Mouse (Mus musculus): ENCODE measurements around the gene St6galnac5. TPM values are rescaled to one million over a fixed set of nuclear protein-coding genes. Genes with fewer than 3 reads are reported as not detected.

St6galnac5 gene
- polyA plus RNA-seq, 1 experiment from 2014 or later: 0.51 TPM

GRCm38 (mm10) chr3:152779819-152780218 is 202.2 kb downstream of the St6galnac5 start:
- H3K9me3 ChIP-seq (ENCODE audit: low read depth, low read length): no peaks in the 10 kb centered on the region
- no peaks in the 10 kb centered on the region for H3K27me3 ChIP-seq (ENCODE audit: insufficient read depth, low read length)
- no peaks in the 10 kb centered on the region; the same call in 1 of the 2 replicates for H3K4me1 ChIP-seq (ENCODE audit: insufficient read depth)
- no peak overlapping the region for H3K4me3 ChIP-seq (ENCODE audit: low read depth, low read length)
- 69% methylated on average over 4 of the region's 4 CpGs for WGBS
- ATAC-seq (ENCODE audit: insufficient read depth) (no peak), DNase-seq (no peak)
- H3K36me3 ChIP-seq (ENCODE audit: insufficient read depth): no peaks in the 10 kb centered on the region
- TF ChIP-seq CTCF (IDR thresholded peaks at IDR 0.05; ENCODE audit: low read depth): no peak
- no peak overlapping the region for H3K4me2 ChIP-seq
- H3K9ac ChIP-seq: no peak overlapping the region
- no peak overlapping the region for H3K27ac ChIP-seq (ENCODE audit: low read depth)

- DNase-seq: no peak
- no peak for TF ChIP-seq CTCF (IDR thresholded peaks at IDR 0.05; ENCODE audit: low read depth)
- Histone ChIP-seq H3K4me2 (no peak overlapping the region), H3K9me3 (ENCODE audit: low read depth, low read length) (no peaks in the 10 kb centered on the region), H3K27ac (ENCODE audit: low read depth) (no peak overlapping the region), H3K9ac (no peak overlapping the region), H3K36me3 (ENCODE audit: insufficient read depth) (no peaks in the 10 kb centered on the region), H3K4me1 (ENCODE audit: insufficient read depth) (no peaks in the 10 kb centered on the region; the same call in 1 of the 2 replicates), H3K27me3 (ENCODE audit: insufficient read depth, low read length) (no peaks in the 10 kb centered on the region), H3K4me3 (ENCODE audit: low read depth, low read length) (no peak overlapping the region)
- ATAC-seq (ENCODE audit: insufficient read depth): no peak
- WGBS: 60% methylated on average over 16 of the region's 16 CpGs
Measured at GRCm38 (mm10) chr3:152776872-152777540, 205.0 kb downstream of the St6galnac5 start.

GRCm38 (mm10) chr3:152776363-152776762 is 205.7 kb downstream of the St6galnac5 start:
- H3K9me3 ChIP-seq (ENCODE audit: low read depth, low read length): no peaks in the 10 kb centered on the region
- 64% methylated on average over 6 of the region's 6 CpGs for WGBS
- H3K4me3 ChIP-seq (ENCODE audit: low read depth, low read length): no peak overlapping the region
- no peaks in the 10 kb centered on the region for H3K27me3 ChIP-seq (ENCODE audit: insufficient read depth, low read length)
- H3K27ac ChIP-seq (ENCODE audit: low read depth): no peak overlapping the region
- no peaks in the 10 kb centered on the region; the same call in 1 of the 2 replicates for H3K4me1 ChIP-seq (ENCODE audit: insufficient read depth)
- no peaks in the 10 kb centered on the region for H3K36me3 ChIP-seq (ENCODE audit: insufficient read depth)
- no peak overlapping the region for H3K4me2 ChIP-seq
- DNase-seq: no peak
- no peak overlapping the region for H3K9ac ChIP-seq
- ATAC-seq (ENCODE audit: insufficient read depth): peak; percentile 35
- TF ChIP-seq CTCF (IDR thresholded peaks at IDR 0.05; ENCODE audit: low read depth): no peak

GRCm38 (mm10) chr3:152770056-152770455 is 212.0 kb downstream of the St6galnac5 start:
- H3K27me3 ChIP-seq (ENCODE audit: insufficient read depth, low read length): no peaks in the 10 kb centered on the region
- ATAC-seq (ENCODE audit: insufficient read depth) (no peak), DNase-seq (no peak)
- peaks cover 21% of the 10 kb centered on the region; the same call in 1 of the 2 replicates for H3K36me3 ChIP-seq (ENCODE audit: insufficient read depth)
- WGBS: 80% methylated on average over 6 of the region's 6 CpGs
- no peaks in the 10 kb centered on the region for H3K9me3 ChIP-seq (ENCODE audit: low read depth, low read length)
- H3K9ac ChIP-seq: no peak overlapping the region
- no peak for TF ChIP-seq CTCF (IDR thresholded peaks at IDR 0.05; ENCODE audit: low read depth)
- no peak overlapping the region for H3K27ac ChIP-seq (ENCODE audit: low read depth)
- no peak overlapping the region for H3K4me2 ChIP-seq
- no peak overlapping the region for H3K4me3 ChIP-seq (ENCODE audit: low read depth, low read length)
- H3K4me1 ChIP-seq (ENCODE audit: insufficient read depth): no peaks in the 10 kb centered on the region

GRCm38 (mm10) chr3:152767485-152767884 is 214.6 kb downstream of the St6galnac5 start:
- TF ChIP-seq CTCF (IDR thresholded peaks at IDR 0.05; ENCODE audit: low read depth): no peak
- no peak for DNase-seq
- 60% methylated on average over 11 of the region's 11 CpGs for WGBS
- Histone ChIP-seq H3K4me1 (ENCODE audit: insufficient read depth) (no peaks in the 10 kb centered on the region), H3K9ac (no peak overlapping the region), H3K4me2 (no peak overlapping the region), H3K36me3 (ENCODE audit: insufficient read depth) (peaks cover 21% of the 10 kb centered on the region; the same call in 1 of the 2 replicates), H3K27me3 (ENCODE audit: insufficient read depth, low read length) (no peaks in the 10 kb centered on the region), H3K4me3 (ENCODE audit: low read depth, low read length) (no peak overlapping the region), H3K27ac (ENCODE audit: low read depth) (no peak overlapping the region), H3K9me3 (ENCODE audit: low read depth, low read length) (no peaks in the 10 kb centered on the region)
- no peak for ATAC-seq (ENCODE audit: insufficient read depth)
